Mouse (Mus musculus): Measurements from ENCODE around the gene Ydjc.
"Not testable (repeated sequence)": the region's sequence is repeated elsewhere in the genome, so short reads cannot be mapped to it uniquely, and the experiment has no call there.

Ydjc gene

GRCm38 (mm10) chr16:17151874-17152273, 7.5 kb downstream of the Ydjc start:
- no peak for DNase-seq (ENCODE audit: low read depth, low spot score)

- no peak for DNase-seq (ENCODE audit: low read depth, low spot score)
Measured at GRCm38 (mm10) chr16:17154346-17154745, 9.9 kb downstream of the Ydjc start.

- DNase-seq (ENCODE audit: low read depth, low spot score) = not testable (repeated sequence)
Measured at GRCm38 (mm10) chr16:17165478-17165877, 21.1 kb downstream of the Ydjc start.

DNA sequence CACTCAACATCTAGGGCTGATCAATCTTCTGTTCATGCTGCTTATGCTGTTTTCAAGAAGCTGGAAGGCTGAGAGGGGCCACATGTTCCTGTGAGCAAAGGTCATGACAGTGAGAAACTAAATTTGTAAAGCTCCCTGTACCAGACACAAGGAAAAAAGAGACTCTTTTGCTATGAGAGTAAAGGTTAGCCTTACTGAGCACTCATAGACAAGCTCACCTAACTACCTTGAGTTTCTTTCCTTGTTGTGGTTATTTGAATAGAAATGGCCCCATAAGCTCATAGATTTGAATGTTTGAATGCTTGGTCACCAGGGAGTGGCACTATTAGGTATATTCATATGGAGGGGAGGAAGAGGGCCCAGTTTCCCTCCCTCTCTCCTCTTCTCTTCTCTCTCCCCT, 22.8 kb downstream of the Ydjc start:
- DNase-seq (ENCODE audit: low read depth, low spot score) = no peak

DNA sequence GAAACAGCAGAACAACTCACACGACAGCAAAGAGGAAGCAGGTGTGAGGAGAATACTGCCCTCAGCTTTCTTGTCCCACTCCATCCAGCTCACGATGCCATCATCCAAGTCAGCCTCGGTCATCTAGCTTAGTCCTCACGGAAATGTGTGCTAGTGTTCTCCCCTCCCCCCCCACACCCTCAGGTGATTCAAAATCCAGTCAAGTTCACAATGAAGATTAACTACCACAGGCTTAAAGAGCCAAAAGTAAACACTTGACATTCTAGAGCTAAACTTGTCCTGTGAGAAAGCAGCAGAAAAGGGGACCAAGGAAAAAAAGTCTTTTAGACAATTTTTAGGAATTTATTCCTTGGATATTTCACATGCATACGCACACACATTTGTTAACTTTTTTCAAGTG, 23.6 kb downstream of the Ydjc start:
- no peak for DNase-seq (ENCODE audit: low read depth, low spot score)

- DNase-seq (ENCODE audit: low read depth, low spot score) = no peak
Measured at GRCm38 (mm10) chr16:17175765-17176164, 31.3 kb downstream of the Ydjc start.

DNA sequence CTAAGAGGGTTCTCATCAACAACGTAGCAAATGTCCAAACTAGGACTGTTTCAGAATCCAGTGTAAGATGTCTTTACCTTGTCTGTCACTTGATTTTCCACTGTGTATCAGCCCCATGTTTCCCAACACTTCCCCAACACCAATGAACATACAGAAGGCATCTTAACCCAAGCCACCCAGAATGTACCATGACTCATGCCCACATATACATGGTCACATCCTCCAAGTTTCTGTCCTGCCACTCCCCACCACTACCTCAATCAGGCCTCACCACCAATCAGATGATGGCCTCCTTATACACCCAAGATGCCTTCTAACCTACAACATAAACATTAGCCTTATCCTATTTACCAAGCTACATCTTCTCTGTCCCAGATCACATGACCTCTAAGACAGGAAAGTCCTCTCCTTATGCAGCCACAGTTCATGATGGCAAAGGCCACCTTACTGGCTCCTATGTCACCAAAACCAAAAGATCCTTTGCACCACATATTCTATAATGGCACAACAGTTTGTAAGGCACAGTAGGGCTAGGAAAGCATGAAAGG, 33.3 kb downstream of the Ydjc start:
- DNase-seq (ENCODE audit: low read depth, low spot score) = no peak

DNA sequence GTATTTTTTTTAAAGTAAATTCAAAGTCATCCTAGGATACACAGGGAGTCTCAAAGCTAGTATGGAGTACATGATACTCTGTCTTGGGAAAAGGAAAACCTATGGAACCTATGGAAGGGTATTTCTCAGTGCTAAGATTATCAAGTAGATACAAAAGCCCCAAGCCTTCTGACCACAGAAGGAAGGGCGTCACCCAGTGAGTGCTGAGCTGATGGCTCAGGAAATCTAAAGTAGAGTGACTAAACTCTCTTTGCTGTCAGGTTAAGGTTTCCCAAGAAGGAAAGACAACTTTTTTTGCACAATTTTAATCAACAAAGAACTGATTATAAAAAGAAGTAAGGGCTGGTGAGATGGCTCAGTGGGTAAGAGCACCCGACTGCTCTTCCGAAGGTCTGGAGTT, 35.3 kb downstream of the Ydjc start:
- DNase-seq (ENCODE audit: low read depth, low spot score) = no peak

- DNase-seq (ENCODE audit: low read depth, low spot score) = no peak
Measured at GRCm38 (mm10) chr16:17181382-17181781, 37.0 kb downstream of the Ydjc start.

- no peak for DNase-seq (ENCODE audit: low read depth, low spot score)
Measured at GRCm38 (mm10) chr16:17182136-17182535, 37.7 kb downstream of the Ydjc start.

- no peak for DNase-seq (ENCODE audit: low read depth, low spot score)
Measured at GRCm38 (mm10) chr16:17183003-17183402, 38.6 kb downstream of the Ydjc start.

GRCm38 (mm10) chr16:17185475-17185874, 41.1 kb downstream of the Ydjc start:
- DNase-seq (ENCODE audit: low read depth, low spot score) = no peak

- DNase-seq (ENCODE audit: low read depth, low spot score) = no peak
Measured at GRCm38 (mm10) chr16:17193823-17194222, 49.4 kb downstream of the Ydjc start.

- DNase-seq (ENCODE audit: low read depth, low spot score) = no peak
Measured at GRCm38 (mm10) chr16:17200121-17200952, 55.9 kb downstream of the Ydjc start.

- DNase-seq (ENCODE audit: low read depth, low spot score) = peak; percentile 70
Measured at GRCm38 (mm10) chr16:17200953-17201707, 56.7 kb downstream of the Ydjc start.

DNA sequence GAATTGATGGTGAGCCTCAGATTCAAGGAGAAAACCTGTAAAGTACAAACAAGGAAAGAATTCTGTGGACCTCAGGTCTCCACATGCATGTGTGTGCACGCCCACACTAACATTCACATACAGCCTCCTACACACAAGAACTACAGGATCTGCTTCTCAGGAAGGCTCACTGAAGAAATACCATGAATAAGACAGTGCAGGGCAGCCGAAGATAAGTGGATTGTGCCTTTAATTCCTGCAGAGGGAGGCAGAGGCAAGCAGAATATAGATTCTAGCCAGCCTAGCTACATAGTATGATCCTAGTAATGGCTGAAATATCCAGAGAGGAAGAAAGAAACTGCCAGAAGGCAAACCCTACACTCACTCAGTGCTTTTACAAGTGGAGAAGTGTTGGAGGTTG, 57.6 kb downstream of the Ydjc start:
- DNase-seq (ENCODE audit: low read depth, low spot score) = no peak

DNA sequence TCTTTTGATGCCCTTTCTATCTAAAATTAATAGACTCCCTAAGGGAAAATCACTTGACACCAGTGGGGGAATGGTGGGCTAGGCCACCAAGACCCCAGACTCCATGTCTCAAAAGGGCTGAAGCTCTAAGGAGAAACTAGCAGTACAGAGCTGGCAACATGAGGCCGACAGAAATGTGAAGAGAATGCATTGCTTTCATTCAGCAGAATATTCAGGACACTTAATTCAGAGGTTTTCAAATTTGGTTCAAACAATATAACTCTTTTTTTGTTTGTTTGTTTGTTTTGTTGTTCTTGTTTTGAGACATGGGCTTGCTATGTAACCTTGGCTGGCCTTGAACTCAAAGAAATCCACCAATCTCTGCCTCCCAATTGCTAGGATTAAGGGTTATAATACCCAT, 58.1 kb downstream of the Ydjc start, which contains the start of gene Ube2l3:
Gene Ube2l3 (minus strand): TSS at position 101 of the 400 bp plus-strand sequence.
- no peak for DNase-seq (ENCODE audit: low read depth, low spot score)

DNA sequence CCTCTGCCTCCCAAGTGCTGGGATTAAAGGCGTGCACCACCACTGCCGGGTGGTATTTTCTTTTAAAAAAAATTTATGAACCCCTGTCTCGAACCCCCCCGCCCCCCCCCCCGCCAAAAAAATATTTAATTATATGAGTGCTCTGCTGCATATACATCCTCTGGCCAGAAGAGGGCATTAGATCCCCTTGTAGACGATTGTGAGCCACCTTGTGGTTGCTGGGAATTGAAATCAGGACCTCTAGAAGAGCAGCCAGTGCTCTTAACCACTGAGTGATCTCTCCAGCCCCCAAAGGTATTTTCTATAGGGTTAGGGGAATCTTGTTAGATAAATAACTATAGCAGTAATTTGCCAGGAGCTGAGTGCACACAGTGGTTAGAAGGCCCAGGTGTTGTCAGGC, 60.6 kb downstream of the Ydjc start:
- no peak for DNase-seq (ENCODE audit: low read depth, low spot score)

DNA sequence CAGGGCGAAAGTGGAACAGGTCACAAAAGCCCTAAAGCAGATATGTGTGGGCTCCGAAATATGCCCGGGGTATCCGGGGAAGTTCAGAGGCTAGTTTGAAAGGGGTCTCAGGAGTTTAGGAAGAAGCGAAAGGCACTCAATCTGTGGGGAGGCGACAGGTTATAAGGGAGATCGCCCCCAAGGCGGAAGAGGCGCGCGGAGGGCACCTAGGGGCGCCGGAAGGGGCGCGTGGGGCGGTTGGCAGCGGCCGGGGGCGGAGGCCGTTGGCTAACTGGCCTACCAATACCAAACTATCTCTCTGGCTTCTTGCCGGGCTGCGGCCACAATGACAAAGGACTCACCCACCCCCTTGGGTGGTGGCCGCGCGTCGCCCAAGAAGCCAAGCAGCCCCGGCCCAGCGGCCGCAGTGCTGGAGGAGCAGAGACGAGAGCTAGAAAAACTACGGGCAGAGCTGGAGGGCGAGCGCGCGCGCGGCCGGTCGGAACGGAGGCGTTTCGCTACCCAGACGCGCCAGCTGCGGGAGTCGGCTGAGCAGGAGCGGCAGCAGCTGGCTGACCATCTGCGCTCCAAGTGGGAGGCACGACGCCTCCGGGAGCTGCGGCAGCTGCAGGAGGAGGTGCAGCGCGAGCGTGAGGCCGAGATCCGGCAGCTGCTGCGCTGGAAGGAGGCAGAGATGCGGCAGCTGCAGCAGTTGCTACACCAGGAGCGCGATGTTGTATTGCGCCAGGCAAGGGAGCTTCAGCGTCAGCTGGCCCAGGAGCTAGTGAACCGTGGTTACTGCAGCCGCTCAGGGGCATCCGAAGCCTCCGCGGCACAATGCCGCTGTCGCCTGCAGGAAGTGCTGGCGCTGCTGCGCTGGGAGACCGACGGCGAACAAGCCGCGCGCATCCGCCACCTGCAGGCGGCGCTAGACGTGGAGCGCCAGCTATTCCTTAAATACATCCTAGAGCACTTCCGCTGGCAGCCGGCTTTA, 64.3 kb downstream of the Ydjc start, which contains the start of gene Rimbp3:
Gene Rimbp3 (plus strand): TSS at position 215 of the 973 bp plus-strand sequence.
- DNase-seq (ENCODE audit: low read depth, low spot score) = no peak

- no peak for DNase-seq (ENCODE audit: low read depth, low spot score)
Measured at GRCm38 (mm10) chr16:17209404-17209960, 65.1 kb downstream of the Ydjc start.

Measured in c-Kit-negative CD71-positive TER-119-positive erythroid progenitor cells, embryonic 14.5 days (primary cell).